Mouse (Mus musculus): ENCODE data around the gene Hap1.

- TF ChIP-seq CTCF (IDR thresholded peaks at IDR 0.05; ENCODE audit: control insufficient read depth, insufficient read depth, insufficient replicate concordance, low read depth, low read length) (no peak), POLR2A (IDR thresholded peaks at IDR 0.05; ENCODE audit: control insufficient read depth, low read depth, low read length) (peak; percentile 76)
Measured at GRCm38 (mm10) chr11:100397600-100398389, 41.9 kb upstream of the Hap1 start, which contains the start of gene Jup.

Data from testis, adult 2 months (tissue).